Mouse (Mus musculus): ENCODE data around the gene Rxrb. TPM values are rescaled to one million over a fixed set of nuclear protein-coding genes. Genes with fewer than 3 reads are reported as not detected.

Rxrb gene
- polyA plus RNA-seq, 1 experiment from 2014 or later = 43.6 TPM

- Histone ChIP-seq H3K9ac (no peak overlapping the region), H3K9me3 (no peaks in the 10 kb centered on the region), H3K27me3 (replicated peaks) (peaks cover 12% of the 10 kb centered on the region), H3K4me2 (no peak overlapping the region), H3K36me3 (no peaks in the 10 kb centered on the region), H3K4me1 (no peaks in the 10 kb centered on the region), H3K27ac (no peak overlapping the region), H3K4me3 (replicated peaks) (no peak overlapping the region)
- no peak for ATAC-seq (ENCODE audit: insufficient read depth, low FRiP score, low read depth)
- WGBS = 2% methylated on average over 9 of the region's 9 CpGs
These were observed 45.9 kb downstream of the Rxrb start for GRCm38 (mm10) chr17:34077549-34077948.

- no peaks in the 10 kb centered on the region for H3K4me1 ChIP-seq
- H3K4me2 ChIP-seq = no peak overlapping the region
- no peaks in the 10 kb centered on the region for H3K36me3 ChIP-seq
- WGBS = 55% methylated on average over 4 of the region's 4 CpGs
- no peak overlapping the region for H3K9ac ChIP-seq
- H3K27me3 ChIP-seq (replicated peaks) = peaks cover 12% of the 10 kb centered on the region
- H3K9me3 ChIP-seq = no peaks in the 10 kb centered on the region
- no peak overlapping the region for H3K4me3 ChIP-seq (replicated peaks)
- no peak overlapping the region for H3K27ac ChIP-seq
- no peak for ATAC-seq (ENCODE audit: insufficient read depth, low FRiP score, low read depth)
These were observed 46.5 kb downstream of the Rxrb start for GRCm38 (mm10) chr17:34078148-34078547.

- Histone ChIP-seq H3K36me3 (no peaks in the 10 kb centered on the region), H3K27me3 (replicated peaks) (peaks cover 12% of the 10 kb centered on the region; the same call in 1 of the 2 replicates), H3K9ac (no peak overlapping the region), H3K4me1 (no peaks in the 10 kb centered on the region), H3K4me2 (no peak overlapping the region), H3K27ac (no peak overlapping the region), H3K9me3 (no peaks in the 10 kb centered on the region), H3K4me3 (replicated peaks) (no peak overlapping the region)
- 82% methylated on average over 11 of the region's 11 CpGs for WGBS
- ATAC-seq (ENCODE audit: insufficient read depth, low FRiP score, low read depth) = no peak
These were observed 47.4 kb downstream of the Rxrb start for GRCm38 (mm10) chr17:34079002-34079401.

GRCm38 (mm10) chr17:34079621-34080020 lies 48.0 kb downstream of the Rxrb start:
- no peak overlapping the region for H3K4me3 ChIP-seq (replicated peaks)
- H3K27me3 ChIP-seq (replicated peaks) = peaks cover 13% of the 10 kb centered on the region; the same call in 1 of the 2 replicates
- H3K36me3 ChIP-seq = no peaks in the 10 kb centered on the region
- no peaks in the 10 kb centered on the region for H3K9me3 ChIP-seq
- H3K4me2 ChIP-seq = no peak overlapping the region
- H3K9ac ChIP-seq = no peak overlapping the region
- H3K4me1 ChIP-seq = no peaks in the 10 kb centered on the region
- peak; percentile 30; the same call in 1 of the 2 replicates for ATAC-seq (ENCODE audit: insufficient read depth, low FRiP score, low read depth)
- no peak overlapping the region for H3K27ac ChIP-seq
- WGBS = 31% methylated on average over 5 of the region's 5 CpGs

GRCm38 (mm10) chr17:34083104-34083503 lies 51.5 kb downstream of the Rxrb start:
- 0 out of 2 replicates have a peak, but pooled peaks cover 5% of the 10 kb centered on the region for H3K27me3 ChIP-seq (replicated peaks)
- H3K4me2 ChIP-seq = no peak overlapping the region
- H3K27ac ChIP-seq = no peak overlapping the region
- H3K36me3 ChIP-seq = no peaks in the 10 kb centered on the region
- no peak overlapping the region for H3K4me3 ChIP-seq (replicated peaks)
- H3K9me3 ChIP-seq = no peaks in the 10 kb centered on the region
- no peak overlapping the region for H3K9ac ChIP-seq
- no peaks in the 10 kb centered on the region for H3K4me1 ChIP-seq
- no peak for ATAC-seq (ENCODE audit: insufficient read depth, low FRiP score, low read depth)
- 15% methylated on average over 8 of the region's 8 CpGs for WGBS

- no peak overlapping the region for H3K4me3 ChIP-seq (replicated peaks)
- H3K4me2 ChIP-seq = no peak overlapping the region
- ATAC-seq (ENCODE audit: insufficient read depth, low FRiP score, low read depth) = no peak
- H3K27me3 ChIP-seq (replicated peaks) = 0 out of 2 replicates have a peak, but pooled peaks cover 5% of the 10 kb centered on the region
- H3K36me3 ChIP-seq = no peaks in the 10 kb centered on the region
- H3K4me1 ChIP-seq = no peaks in the 10 kb centered on the region
- WGBS = 33% methylated on average over 2 of the region's 2 CpGs
- no peak overlapping the region for H3K9ac ChIP-seq
- no peaks in the 10 kb centered on the region for H3K9me3 ChIP-seq
- H3K27ac ChIP-seq = no peak overlapping the region
These were observed 55.8 kb downstream of the Rxrb start for GRCm38 (mm10) chr17:34087386-34087785.

MicroRNAs within 50 kb of the gene (microRNA counts, 519-probe panel; counts per million panel counts)
- 1,208 counts per million, percentile 4 among the panel's probes with 10 or more counts for microRNA mmu-miR-219

Small RNAs within 50 kb of the gene (microRNA-seq; reads per million reads assigned to microRNA genes)
- gene Mir219a-1 (1.2 reads per million), gene Mir219c (not detected)

Other genes starting within 250 kb of the Rxrb start
- 22.6 and 24.7 TPM in 2 replicates for gene Angptl4, start 250.0 kb upstream of the Rxrb start, polyA plus RNA-seq (2015; fragmentation: Nextera tagmentation; extraction: Ambion mirVana)
- 31.4 and 31.5 TPM in 2 replicates for gene Kank3, start 221.3 kb upstream of the Rxrb start, polyA plus RNA-seq (2015; fragmentation: Nextera tagmentation; extraction: Ambion mirVana)
- gene Rps28, start 207.2 kb upstream of the Rxrb start, polyA plus RNA-seq (2015; fragmentation: Nextera tagmentation; extraction: Ambion mirVana) = 888 and 917 TPM in 2 replicates
- 459 and 493 TPM in 2 replicates for gene Ndufa7, start 207.2 kb upstream of the Rxrb start, polyA plus RNA-seq (2015; fragmentation: Nextera tagmentation; extraction: Ambion mirVana)
- gene Cd320, start 188.7 kb upstream of the Rxrb start, polyA plus RNA-seq (2015; fragmentation: Nextera tagmentation; extraction: Ambion mirVana) = 59.1 and 62.6 TPM in 2 replicates
- not detected in 2 replicates for gene Gm7029, start 158.0 kb upstream of the Rxrb start, polyA plus RNA-seq (2015; fragmentation: Nextera tagmentation; extraction: Ambion mirVana)
- 7.7 and 7.9 TPM in 2 replicates for gene Kifc1, start 141.2 kb upstream of the Rxrb start, polyA plus RNA-seq (2015; fragmentation: Nextera tagmentation; extraction: Ambion mirVana)
- gene Platr17, start 126.7 kb upstream of the Rxrb start, polyA plus RNA-seq (2015; fragmentation: Nextera tagmentation; extraction: Ambion mirVana) = 0.95 and 1.1 TPM in 2 replicates
- 39.1 and 41.5 TPM in 2 replicates for gene Daxx, start 122.4 kb upstream of the Rxrb start, polyA plus RNA-seq (2015; fragmentation: Nextera tagmentation; extraction: Ambion mirVana)
- 47.3 and 50.1 TPM in 2 replicates for gene Tapbp, start 115.9 kb upstream of the Rxrb start, polyA plus RNA-seq (2015; fragmentation: Nextera tagmentation; extraction: Ambion mirVana)
- 15.4 and 16.6 TPM in 2 replicates for gene Zbtb22, start 115.9 kb upstream of the Rxrb start, polyA plus RNA-seq (2015; fragmentation: Nextera tagmentation; extraction: Ambion mirVana)
- gene Rgl2, start 102.3 kb upstream of the Rxrb start, polyA plus RNA-seq (2015; fragmentation: Nextera tagmentation; extraction: Ambion mirVana) = 38.5 and 43.6 TPM in 2 replicates
- 155 and 159 TPM in 2 replicates for gene Pfdn6, start 91.5 kb upstream of the Rxrb start, polyA plus RNA-seq (2015; fragmentation: Nextera tagmentation; extraction: Ambion mirVana)
- 36.1 and 40.6 TPM in 2 replicates for gene Wdr46, start 91.2 kb upstream of the Rxrb start, polyA plus RNA-seq (2015; fragmentation: Nextera tagmentation; extraction: Ambion mirVana)
- 7.5 and 8.2 TPM in 2 replicates for gene B3galt4, start 80.3 kb upstream of the Rxrb start, polyA plus RNA-seq (2015; fragmentation: Nextera tagmentation; extraction: Ambion mirVana)
- 42.4 and 49.2 TPM in 2 replicates for gene Vps52, start 76.0 kb upstream of the Rxrb start, polyA plus RNA-seq (2015; fragmentation: Nextera tagmentation; extraction: Ambion mirVana)
- gene Rps18, start 75.8 kb upstream of the Rxrb start, polyA plus RNA-seq (2015; fragmentation: Nextera tagmentation; extraction: Ambion mirVana) = 1,803 TPM in 2 replicates
- 112 and 124 TPM in 2 replicates for gene H2-K1, start 31.5 kb upstream of the Rxrb start, polyA plus RNA-seq (2015; fragmentation: Nextera tagmentation; extraction: Ambion mirVana)
- gene Ring1, start 7.1 kb upstream of the Rxrb start, polyA plus RNA-seq (2015; fragmentation: Nextera tagmentation; extraction: Ambion mirVana) = 19.3 and 21.0 TPM in 2 replicates
- 50.8 and 58.4 TPM in 2 replicates for gene H2-Ke6, start 3.8 kb upstream of the Rxrb start, polyA plus RNA-seq (2015; fragmentation: Nextera tagmentation; extraction: Ambion mirVana)
- 169 and 199 TPM in 2 replicates for gene Slc39a7, start 130 bp upstream of the Rxrb start, polyA plus RNA-seq (2015; fragmentation: Nextera tagmentation; extraction: Ambion mirVana)
- gene Col11a2, start 7.6 kb downstream of the Rxrb start, polyA plus RNA-seq (2015; fragmentation: Nextera tagmentation; extraction: Ambion mirVana) = 1.3 and 1.5 TPM in 2 replicates
- 0.79 and 1.2 TPM in 2 replicates for gene H2-Oa, start 60.5 kb downstream of the Rxrb start, polyA plus RNA-seq (2015; fragmentation: Nextera tagmentation; extraction: Ambion mirVana)
- 10.8 and 12.1 TPM in 2 replicates for gene H2-DMa, start 87.7 kb downstream of the Rxrb start, polyA plus RNA-seq (2015; fragmentation: Nextera tagmentation; extraction: Ambion mirVana)
- 98.3 and 107 TPM in 2 replicates for gene Brd2, start 90.8 kb downstream of the Rxrb start, polyA plus RNA-seq (2015; fragmentation: Nextera tagmentation; extraction: Ambion mirVana)
- gene H2-DMb2, start 111.5 kb downstream of the Rxrb start, polyA plus RNA-seq (2015; fragmentation: Nextera tagmentation; extraction: Ambion mirVana) = 0.58 and 0.87 TPM in 2 replicates
- 2.2 and 2.8 TPM in 2 replicates for gene H2-DMb1, start 121.3 kb downstream of the Rxrb start, polyA plus RNA-seq (2015; fragmentation: Nextera tagmentation; extraction: Ambion mirVana)
- 7.5 and 7.7 TPM in 2 replicates for gene Tap1, start 155.7 kb downstream of the Rxrb start, polyA plus RNA-seq (2015; fragmentation: Nextera tagmentation; extraction: Ambion mirVana)
- 7.9 and 8.1 TPM in 2 replicates for gene Psmb9, start 156.0 kb downstream of the Rxrb start, polyA plus RNA-seq (2015; fragmentation: Nextera tagmentation; extraction: Ambion mirVana)
- gene Psmb8, start 165.9 kb downstream of the Rxrb start, polyA plus RNA-seq (2015; fragmentation: Nextera tagmentation; extraction: Ambion mirVana) = 12.1 and 14.6 TPM in 2 replicates
- gene Tap2, start 171.7 kb downstream of the Rxrb start, polyA plus RNA-seq (2015; fragmentation: Nextera tagmentation; extraction: Ambion mirVana) = 5.5 and 7.0 TPM in 2 replicates
- 0.17 and 0.18 TPM in 2 replicates for gene H2-Ob, start 207.1 kb downstream of the Rxrb start, polyA plus RNA-seq (2015; fragmentation: Nextera tagmentation; extraction: Ambion mirVana)
- gene H2-Ab1, start 225.9 kb downstream of the Rxrb start, polyA plus RNA-seq (2015; fragmentation: Nextera tagmentation; extraction: Ambion mirVana) = 13.3 and 18.1 TPM in 2 replicates